Mouse (Mus musculus) cerebellum, adult (tissue): ENCODE measurements around the gene Fgfr2.
A peak's percentile ranks its signal among the peaks of the same experiment; 100 is the strongest.

Experiments used
- ATAC-seq: cut with Nextera tagmentation; 2 replicates; pipeline ENCODE4 v1.9.2; 2017; ENCODE audit warnings: mild to moderate bottlenecking, moderate library complexity, mixed read lengths; ENCODE audit not compliant: insufficient number of reproducible peaks, low FRiP score, low TSS enrichment

Gene Fgfr2

DNA sequence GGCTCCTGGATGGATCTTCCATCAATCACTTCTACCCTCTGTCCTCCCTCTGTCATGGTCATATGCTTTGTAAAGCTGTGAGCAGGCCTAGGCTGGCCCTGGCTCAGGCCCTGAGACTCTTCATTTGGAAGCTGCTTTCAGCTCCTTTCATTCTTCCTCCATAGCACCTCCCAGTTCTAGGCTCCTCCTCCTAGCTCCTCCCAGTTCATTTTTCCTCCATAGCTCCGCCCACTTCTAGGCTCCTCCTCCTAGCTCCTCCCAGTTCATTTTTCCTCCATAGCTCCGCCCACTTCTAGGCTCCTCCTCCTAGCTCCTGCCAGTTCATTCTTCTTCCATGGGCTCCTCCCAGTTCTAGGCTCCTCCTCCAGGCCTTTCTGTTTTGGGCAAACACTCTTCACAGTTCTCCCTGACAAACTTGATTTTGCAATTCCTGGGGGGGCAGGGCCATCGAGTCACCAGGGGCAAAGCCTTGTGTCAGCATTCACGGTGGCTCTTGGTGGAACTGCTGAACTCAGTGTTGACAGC lies 880.5 kb downstream of the Fgfr2 start:
- no peak for ATAC-seq

DNA sequence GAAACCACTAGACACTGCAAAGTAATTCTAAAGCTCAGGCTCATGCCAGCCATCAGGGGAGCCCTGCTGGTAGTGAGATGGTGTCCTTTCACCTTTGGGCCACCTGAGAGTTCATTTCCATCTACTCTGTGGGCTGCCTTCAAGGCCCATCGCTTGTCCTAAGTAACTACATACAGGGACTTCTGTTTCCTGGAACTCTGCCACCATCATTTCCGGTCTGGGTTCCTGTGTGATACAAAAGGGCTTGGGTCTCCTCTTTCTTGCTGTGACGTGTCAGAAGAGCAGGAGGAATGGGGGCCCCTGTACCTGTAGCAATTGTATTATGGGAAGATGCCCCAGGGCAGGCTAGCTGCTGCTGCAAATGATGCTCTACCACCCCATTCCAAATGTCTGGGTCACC lies 884.2 kb downstream of the Fgfr2 start:
- ATAC-seq, result no peak

DNA sequence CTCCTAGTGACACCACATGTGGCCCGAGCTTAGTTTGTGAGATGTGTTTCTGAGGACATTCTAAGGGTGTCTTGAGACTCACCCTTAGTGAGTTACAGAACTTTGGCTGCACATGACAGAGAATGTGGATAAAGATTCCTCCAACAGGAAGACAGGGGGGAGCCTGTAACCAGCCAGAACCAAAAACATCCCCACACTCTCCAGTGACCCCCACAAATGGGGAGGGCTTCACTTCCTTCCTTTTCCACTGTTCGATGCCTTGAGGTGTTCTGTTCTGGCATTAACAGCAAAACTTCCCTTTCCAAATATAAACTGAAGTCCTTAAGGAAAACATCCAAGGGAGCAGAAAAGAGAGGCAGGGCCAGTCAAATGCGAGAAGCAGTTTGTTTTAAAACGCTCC lies 886.0 kb downstream of the Fgfr2 start:
- ATAC-seq, result no peak

DNA sequence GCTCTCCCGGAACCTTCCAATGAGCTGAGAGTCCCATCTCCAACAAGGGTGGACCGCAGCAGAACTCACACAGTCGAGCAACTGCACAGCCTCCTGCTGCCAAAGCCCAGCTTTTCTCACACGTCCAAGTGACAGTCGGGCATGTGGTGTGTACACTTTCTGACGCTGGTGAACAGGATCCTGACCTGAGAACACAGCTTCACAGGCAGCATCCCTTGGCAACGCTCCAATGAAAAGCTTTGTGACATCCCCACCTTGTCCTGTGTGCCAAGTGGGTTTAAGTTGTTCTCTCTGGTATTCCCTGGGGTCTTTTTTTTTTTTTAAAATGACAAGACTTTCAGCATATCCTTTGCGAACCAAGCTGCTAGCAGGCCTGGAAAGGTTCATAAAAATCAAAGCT lies 886.4 kb downstream of the Fgfr2 start:
- ATAC-seq, result no peak

DNA sequence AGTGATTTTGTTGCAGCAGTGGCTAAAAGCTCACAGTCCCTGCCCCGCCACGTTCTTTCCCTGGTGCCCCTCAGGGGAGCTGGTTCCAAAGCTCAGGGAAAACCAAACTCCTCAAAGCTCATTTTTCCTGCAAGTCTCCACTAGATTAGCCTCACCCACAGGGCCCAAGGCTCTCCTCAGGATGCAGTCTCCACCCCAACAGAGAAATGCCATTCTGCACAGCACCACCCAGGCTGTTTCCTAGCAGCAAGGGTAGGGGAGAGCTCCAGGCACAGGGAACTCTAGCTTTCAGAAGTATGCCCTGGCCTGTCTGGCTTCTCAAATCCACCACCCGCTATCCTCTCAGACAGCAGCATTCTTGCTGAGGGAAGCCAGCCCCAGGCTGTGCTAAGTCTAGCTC lies 888.9 kb downstream of the Fgfr2 start:
- ATAC-seq, result no peak

DNA sequence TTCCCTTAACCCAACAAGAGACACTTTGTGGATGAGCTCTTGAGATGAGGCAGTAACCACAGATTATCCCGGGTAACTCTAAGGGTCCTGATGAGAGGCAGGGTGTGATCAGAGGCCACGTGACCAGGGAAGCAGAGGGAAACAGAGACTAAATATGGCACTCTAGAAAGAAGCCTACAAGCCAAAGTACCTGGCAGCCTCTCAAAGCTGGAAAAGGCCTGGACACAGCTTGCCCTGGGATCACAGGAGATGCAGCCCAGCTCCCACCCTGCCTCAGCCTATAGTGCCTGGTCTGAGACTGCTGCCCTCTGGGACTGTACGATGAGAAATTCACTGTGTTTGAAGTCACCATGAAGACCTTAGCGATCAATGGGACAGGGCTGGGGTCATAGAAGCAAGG lies 889.4 kb downstream of the Fgfr2 start:
- ATAC-seq, result no peak; the same call in 1 of the 2 replicates

DNA sequence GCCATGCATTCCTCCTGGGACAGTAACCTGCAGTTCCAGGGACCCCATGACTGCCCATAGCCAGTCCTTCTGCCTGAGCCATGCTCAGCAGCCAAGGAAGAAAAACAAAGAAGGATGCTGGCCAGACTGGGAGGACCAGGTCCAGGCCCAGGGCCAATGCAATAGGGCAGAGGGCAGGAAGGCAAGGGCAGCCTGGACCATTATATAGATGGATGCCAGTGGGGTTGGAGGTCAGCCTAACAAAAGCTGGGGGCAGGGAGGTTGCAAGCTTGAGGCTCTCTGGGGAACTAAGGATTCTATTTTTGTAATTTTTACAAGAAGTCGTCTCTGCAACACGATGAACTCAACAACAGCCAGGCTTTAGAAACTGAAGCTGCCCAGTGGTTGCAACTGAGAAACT lies 890.2 kb downstream of the Fgfr2 start:
- no peak for ATAC-seq

DNA sequence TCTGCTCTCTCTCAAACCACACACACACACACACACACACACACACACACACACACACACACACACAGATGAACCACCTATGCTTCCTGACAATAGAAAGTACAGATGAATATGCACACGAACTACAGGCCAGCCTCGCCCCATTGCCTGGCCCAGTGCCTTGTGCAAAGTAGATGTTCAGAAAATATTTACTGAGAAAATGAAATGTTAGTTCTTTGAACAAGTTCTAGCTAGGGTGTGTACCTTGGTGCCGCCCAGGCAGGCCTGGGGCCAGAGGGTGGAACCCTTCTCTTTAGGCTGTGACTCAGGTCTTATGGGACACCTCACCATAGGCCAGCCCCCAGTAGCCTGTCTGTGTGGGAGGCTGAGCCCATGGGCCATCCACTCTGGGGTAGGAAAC lies 891.7 kb downstream of the Fgfr2 start:
- ATAC-seq, result no peak

DNA sequence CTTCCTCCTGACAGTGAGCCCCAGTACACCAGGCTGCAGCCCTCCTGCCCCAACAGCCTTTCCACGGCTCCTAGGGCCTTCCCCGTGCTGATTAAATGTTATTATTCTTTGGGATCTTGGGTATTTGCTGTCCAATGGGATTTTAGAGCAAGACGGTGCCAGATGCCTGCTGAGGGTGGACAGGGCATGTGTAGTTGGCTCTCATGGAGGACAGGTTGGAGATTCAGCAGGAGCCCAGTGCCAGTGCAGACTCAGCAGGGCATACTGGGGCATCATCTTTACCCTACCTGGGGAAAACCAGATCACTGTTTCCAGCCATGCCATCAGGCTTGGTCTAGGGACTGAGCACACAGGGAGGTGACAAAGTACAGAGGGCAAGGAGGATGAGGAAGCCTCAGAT lies 892.2 kb downstream of the Fgfr2 start:
- peak; percentile 75 for ATAC-seq

DNA sequence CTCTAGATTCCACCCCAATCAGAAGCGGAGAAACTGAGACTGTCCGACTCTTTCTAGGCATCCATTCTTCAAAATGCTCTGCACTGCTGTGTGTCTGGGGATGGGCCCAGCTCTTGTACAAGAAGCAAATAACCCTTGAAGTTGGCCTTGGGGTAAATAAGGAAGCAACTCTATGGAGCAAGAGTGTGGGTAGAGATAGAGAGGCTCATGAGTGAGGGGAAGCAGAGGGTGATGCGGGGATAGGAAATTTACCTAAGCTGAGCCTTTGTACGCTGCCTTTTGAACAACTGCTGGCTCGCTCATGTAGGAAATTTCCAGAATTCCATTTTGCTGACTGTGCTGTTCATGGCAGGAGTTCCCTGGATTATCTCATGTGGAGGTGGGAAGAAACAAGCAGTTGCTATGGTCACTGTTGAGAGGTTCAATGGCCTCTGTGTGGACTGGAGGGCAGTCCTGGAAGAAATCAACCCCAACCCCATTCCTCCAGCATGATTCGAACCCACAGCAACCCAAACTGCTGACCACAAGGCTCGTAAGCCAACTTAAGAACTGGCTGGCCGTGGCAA lies 896.0 kb downstream of the Fgfr2 start:
- ATAC-seq, result no peak

DNA sequence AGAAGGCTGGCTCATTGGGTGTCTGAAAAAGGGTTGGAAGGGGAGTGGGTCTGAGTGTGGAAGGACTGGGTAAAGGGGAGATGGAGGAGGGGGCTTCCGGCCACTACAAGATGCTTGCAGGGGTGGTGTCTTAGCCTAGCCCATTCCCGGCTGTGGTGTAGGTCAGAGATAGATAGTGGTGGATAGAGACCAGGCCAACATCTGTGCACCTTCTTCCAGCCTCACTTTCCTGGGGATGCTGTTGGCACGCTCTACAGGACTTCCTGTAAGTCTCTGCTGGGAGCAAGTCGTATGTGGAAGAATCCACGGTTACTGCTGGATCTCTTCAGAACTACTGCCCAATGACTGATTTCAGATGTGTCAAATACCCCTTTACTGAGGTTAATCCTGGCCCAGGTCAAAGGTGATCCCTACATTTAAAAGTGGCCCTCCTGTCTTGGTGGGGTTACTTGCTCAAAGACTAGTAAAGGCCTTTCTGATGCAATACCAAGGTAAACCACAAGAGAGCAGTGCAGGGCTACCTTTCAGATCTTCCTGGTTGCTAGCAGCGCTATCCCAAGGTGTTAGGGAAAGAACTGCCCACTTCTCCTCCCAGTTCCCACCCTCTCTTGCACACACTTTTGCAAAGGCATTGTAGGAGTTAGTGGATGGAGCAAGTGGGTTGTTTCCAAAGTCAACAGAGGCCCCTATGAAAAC lies 896.6 kb downstream of the Fgfr2 start:
- peak; percentile 37 for ATAC-seq

DNA sequence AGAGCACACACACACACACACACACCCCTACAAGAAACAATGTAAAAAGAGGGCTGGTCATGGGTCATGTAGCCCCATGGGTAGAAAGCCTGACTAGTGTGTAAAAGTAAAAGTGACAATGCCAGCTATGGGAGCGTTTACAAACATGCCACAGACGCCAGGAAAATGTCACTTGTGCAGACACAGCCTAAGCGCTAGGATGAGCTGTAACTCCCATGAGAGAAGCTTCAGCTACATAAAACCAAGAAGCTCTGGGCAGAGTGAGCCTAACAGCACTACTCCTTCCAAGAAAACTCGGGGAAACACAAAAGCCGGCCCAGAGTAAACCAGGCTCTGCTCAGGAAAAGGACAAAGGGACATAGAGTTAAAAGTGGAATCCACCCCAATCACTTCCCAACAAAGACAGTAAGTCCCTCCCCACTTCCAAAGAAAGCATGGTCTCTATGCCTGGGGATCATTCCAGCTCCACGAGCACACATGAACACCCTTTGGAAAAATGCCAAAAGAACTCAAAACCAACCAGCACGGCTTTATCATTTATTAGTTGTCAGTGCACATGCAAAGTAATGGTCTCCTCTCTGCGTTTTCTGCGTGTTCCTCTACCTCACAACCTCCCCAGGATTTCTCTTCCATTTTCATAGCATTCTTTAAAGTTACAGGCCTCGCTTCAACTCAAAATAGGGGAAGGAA lies 899.6 kb downstream of the Fgfr2 start:
- no peak for ATAC-seq

DNA sequence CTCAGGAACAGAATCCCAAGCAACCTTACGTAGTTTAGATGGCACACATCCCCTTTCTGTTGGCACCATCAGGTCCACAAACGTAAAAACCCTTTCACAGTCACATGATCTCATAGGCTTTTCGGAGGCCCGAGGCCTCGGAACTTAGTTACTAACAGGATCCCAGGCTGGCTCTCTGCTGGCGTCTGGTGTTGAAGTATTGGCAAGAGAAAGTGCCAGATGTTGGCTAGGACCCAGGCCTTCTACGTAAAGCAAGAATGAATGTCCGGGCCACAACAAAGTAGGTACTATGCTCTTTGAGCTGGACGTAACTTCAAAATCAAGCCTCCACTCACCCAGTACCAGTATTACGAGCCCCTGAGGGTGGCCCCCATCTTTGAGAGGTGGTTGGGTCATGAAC lies 909.1 kb downstream of the Fgfr2 start:
- ATAC-seq, result no peak

DNA sequence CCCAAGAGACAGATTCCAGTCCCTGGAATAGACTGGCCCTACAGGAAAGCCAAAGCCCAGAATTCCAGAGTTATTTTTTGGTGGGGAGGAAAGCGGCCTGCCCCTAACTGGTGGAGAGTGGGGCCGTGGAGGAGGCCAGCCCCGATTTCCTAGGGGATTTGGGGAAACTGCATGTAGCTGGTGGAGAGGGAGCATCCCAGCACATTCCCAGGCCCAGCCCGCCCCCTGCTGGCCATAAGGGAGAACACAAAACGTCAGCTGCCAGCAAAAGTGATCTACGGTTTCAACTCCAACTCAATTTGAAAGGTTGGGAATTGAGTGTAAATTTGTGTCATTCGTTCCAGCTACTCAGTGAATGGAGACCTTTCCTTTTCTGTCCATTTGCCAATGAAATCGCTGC lies 909.7 kb downstream of the Fgfr2 start:
- peak; percentile 43; the same call in 1 of the 2 replicates for ATAC-seq

DNA sequence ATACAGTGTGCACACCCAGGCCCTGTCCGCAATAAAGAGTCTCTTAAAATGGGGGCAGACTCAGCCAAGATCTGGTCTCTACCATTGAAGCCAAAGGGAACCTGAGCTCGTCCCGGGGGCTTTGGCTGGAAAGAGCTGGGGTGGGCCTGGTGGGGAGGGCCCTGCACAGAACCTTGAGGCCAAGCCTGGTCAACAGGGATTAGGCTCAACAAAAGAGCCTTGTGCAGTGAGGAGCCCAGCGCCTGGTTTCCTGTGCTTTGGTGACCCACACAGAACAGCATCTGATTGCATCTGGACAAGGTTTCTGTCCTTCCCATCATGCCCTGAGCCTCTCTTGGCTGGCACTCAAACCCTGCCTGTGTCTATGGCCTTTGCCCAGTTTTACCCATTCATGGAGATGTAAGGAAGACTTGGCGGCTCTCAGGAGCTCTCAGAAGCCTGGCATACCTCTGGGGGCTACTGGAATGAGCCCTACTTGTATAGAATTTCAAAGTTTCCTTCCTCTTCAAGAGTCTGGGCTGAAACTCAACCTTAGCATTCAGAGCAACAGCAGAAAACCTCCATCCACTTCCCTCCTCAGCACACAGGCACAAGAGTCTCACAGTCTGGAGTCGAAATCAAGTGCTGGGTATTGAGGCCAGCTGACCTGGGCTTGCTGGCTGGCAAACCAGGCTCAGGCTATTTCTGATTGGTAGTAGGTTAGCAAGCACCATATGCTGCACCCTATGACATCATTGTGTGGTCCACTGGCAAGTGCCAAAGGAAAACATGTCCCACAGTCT lies 911.0 kb downstream of the Fgfr2 start:
- peak; percentile 89 for ATAC-seq

DNA sequence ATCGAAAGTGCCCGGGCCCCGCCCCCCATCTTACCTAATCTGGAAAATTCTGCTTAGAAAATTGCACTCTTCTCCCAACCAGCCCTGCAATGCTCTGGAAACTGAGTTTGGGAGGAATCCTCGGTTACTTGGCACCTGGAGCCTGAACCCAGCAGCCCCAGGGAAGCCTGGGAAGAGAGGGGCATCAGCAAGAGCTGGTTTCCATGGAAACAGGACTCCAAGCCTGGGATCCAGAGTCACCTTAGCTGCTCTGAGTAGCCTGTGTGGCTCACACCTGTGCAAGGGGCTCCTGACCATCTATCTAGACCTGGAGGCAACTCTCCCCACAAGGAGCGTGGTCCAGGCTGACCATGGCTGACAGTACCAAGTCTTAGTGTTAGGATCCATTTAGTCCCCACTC lies 912.5 kb downstream of the Fgfr2 start:
- ATAC-seq, result no peak

DNA sequence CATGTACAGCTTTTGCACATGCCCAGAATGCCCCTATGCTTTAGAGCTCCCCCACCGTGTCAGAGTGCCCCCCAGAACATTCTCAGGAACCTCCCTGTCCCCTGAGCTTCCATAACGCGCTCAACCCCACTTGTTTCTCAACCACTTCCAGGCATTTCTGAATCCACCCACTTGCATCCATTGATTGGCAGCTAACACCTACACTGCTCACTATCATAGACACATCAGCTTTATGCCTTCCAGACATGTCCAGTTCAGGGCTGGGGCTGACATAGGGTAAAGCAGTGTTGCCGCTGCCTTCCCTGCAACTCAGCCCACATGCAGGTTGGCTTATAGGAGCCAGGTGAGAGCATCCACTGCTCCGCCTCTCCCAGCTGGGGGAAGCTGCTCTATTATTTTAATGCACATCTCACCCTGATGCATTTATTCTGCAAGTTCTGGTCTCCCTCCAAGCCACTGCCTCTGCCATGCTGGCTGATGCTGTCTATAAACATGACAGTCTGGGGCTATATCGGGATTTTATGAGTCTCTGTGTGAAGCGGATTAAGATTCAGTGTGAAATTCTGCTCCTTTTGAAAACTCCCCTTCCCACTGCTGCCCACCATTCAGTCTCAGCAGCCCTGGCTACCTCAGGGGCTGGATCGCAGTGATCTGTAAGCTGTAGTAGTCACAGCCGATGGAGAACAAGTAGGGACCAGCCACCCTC lies 914.1 kb downstream of the Fgfr2 start:
- no peak for ATAC-seq

DNA sequence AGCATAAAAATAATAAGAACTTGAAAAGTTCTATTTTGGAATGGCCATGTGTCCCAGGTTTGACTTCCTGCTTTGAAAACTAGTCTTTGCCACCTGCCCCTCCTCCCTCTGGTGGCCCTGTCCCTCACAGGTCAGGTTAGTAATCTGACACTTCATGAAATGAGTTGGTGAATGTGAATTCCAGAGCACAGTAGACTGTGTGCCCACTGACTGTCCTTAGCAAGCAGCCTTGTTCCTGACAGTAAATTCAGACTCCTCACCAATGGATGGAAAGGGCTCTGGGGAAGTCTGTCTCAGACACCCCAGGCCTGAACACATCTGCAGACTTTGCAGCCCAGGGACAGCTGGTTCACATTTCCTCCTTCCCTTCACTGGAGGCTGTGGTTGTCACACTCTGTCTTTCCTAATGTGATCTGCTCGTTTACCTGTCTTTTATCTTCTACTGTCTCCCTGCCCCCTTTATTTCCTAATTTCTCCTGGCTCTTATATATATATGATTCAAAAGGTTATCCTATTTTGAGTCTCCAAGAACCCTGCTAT lies 919.0 kb downstream of the Fgfr2 start:
- ATAC-seq, result no peak

DNA sequence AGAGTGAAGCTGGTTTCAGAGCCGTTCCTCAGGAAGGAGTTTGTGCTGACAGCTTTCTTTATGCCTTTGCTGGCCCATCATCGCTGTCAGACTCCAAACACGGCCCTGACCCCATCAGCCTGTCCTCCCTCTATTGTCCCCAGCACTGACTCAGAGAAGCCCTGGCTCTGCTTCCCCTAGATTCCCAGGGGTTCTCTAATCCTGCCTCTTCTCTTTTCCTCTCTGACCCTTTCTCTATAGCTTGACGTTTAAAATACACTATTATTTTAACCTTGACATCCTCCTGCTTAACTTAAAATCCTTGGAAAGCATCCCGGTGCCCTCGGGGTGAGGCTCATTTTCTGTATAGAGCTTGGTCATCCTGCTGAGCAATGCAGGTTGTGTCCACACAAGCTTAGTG lies 923.5 kb downstream of the Fgfr2 start:
- ATAC-seq, result no peak

DNA sequence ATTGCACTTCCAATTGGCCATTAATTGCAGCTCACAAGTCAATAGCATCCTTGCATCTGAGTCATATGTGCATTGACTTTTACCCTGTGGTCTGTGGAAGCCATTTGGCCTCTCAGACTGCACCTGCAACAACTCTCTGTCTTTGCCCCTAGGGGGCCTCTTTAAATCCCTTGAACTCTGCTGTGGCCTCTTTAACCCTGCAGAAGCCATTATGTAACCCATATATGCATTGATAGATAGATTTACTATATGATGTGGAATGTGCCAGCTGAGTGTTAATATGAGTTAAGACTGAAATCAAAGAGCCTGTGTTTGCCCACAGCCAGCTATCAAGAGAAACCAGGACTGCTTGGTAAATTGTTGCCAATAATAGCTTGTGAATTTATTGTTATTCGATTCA lies 924.3 kb downstream of the Fgfr2 start:
- no peak for ATAC-seq
